Mouse (Mus musculus) ovary, postnatal 14 days (tissue): ENCODE results near the gene Adamts4.

Source experiments
- DNase-seq: peaks from one replicate; pipeline ENCODE4 v3.0.0; 2022; ENCODE audit warnings: low spot score

Gene Adamts4

GRCm38 (mm10) chr1:171249913-171250600 lies at the start of gene Adamts4:
TSS of gene Adamts4 (plus strand) at chr1:171250421.
- DNase-seq, result no peak

- DNase-seq, result no peak
Measured at GRCm38 (mm10) chr1:171200769-171201168, 49.5 kb upstream of the Adamts4 start.

- DNase-seq, result no peak
Measured at GRCm38 (mm10) chr1:171203471-171204248, 46.6 kb upstream of the Adamts4 start.

- no peak for DNase-seq
Measured at GRCm38 (mm10) chr1:171204249-171204644, 46.0 kb upstream of the Adamts4 start.

GRCm38 (mm10) chr1:171205704-171206493 lies 44.3 kb upstream of the Adamts4 start:
- no peak for DNase-seq

- no peak for DNase-seq
Measured at GRCm38 (mm10) chr1:171209409-171209808, 40.8 kb upstream of the Adamts4 start.

- no peak for DNase-seq
Measured at GRCm38 (mm10) chr1:171212854-171213253, 37.4 kb upstream of the Adamts4 start.

- DNase-seq, result no peak
Measured at GRCm38 (mm10) chr1:171213801-171214496, 36.3 kb upstream of the Adamts4 start, which contains the start of gene Nr1i3. TSS of gene Nr1i3 (plus strand) at chr1:171213970.

GRCm38 (mm10) chr1:171216241-171216955 lies 33.8 kb upstream of the Adamts4 start:
- DNase-seq, result no peak

GRCm38 (mm10) chr1:171220871-171221270 lies 29.4 kb upstream of the Adamts4 start:
- peak; percentile 80 for DNase-seq

- DNase-seq, result no peak
Measured at GRCm38 (mm10) chr1:171221281-171222193, 28.7 kb upstream of the Adamts4 start.

- DNase-seq, result peak; percentile 76
Measured at GRCm38 (mm10) chr1:171222238-171223155, 27.7 kb upstream of the Adamts4 start, which contains the start of gene Tomm40l. TSS of gene Tomm40l (minus strand) at chr1:171222514.

- DNase-seq, result no peak
Measured at GRCm38 (mm10) chr1:171223168-171223567, 27.1 kb upstream of the Adamts4 start.

GRCm38 (mm10) chr1:171223796-171224195 lies 26.4 kb upstream of the Adamts4 start:
- no peak for DNase-seq

GRCm38 (mm10) chr1:171224857-171225256 lies 25.4 kb upstream of the Adamts4 start, which contains the start of gene Apoa2:
TSS of gene Apoa2 (plus strand) at chr1:171225054.
- DNase-seq, result no peak

- DNase-seq, result no peak
Measured at GRCm38 (mm10) chr1:171226780-171227179, 23.4 kb upstream of the Adamts4 start.

- no peak for DNase-seq
Measured at GRCm38 (mm10) chr1:171227879-171228278, 22.3 kb upstream of the Adamts4 start.

GRCm38 (mm10) chr1:171229750-171230149 lies 20.5 kb upstream of the Adamts4 start:
- DNase-seq, result no peak

- no peak for DNase-seq
Measured at GRCm38 (mm10) chr1:171230215-171230614, 20.0 kb upstream of the Adamts4 start.
